Mouse (Mus musculus) WW6 (cell line): ENCODE data around the gene Mrps2.

Experiments
- DNase-seq: peaks from one replicate; pipeline ENCODE4 v3.0.0-alpha.2; 2013; ENCODE audit warnings: low read depth, low spot score

The Mrps2 gene

DNA sequence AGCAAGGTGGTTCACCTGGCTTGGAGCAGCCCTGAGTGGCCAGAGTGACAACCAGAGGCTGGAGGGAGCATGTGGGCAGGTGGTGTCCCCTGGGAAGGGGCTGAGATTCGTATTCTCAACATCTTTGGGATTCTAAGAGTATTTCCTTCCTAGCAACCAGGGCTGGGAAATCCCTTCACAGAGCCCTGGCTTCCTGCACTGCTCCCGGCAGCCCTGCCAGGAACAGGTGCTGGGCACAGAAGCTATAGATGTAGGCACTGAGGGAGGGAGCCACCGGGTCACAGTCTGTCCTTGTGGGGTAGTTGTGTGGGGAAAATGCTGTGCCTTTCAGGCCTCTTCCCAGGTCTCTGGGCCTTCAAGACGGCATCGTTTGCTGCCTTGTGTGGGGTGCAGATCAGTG, 52.7 kb downstream of the Mrps2 start:
- DNase-seq: no peak
